Mouse (Mus musculus): Measurements from ENCODE around the gene Trim52. TPM values are rescaled to one million over a fixed set of nuclear protein-coding genes. Genes with fewer than 3 reads are reported as not detected.

Gene Trim52
- polyA plus RNA-seq, 1 experiment from 2014 or later, result not detected

- TF ChIP-seq EP300 (IDR thresholded peaks at IDR 0.05; ENCODE audit: low read depth), result no peak
- no peak for TF ChIP-seq CTCF (IDR thresholded peaks at IDR 0.05; ENCODE audit: low read depth)
- no peak overlapping the region for H3K27ac ChIP-seq (ENCODE audit: low read depth)
- no peak for ATAC-seq
- H3K4me2 ChIP-seq (ENCODE audit: low read depth, low read length), result no peak overlapping the region
- no peaks in the 10 kb centered on the region for H3K4me1 ChIP-seq (ENCODE audit: insufficient read depth)
- DNase-seq, result no peak
- no peaks in the 10 kb centered on the region for H3K36me3 ChIP-seq (replicated peaks; ENCODE audit: insufficient read depth, low read length)
- no peak overlapping the region for H3K4me3 ChIP-seq (ENCODE audit: low read depth, low read length)
- H3K9ac ChIP-seq (replicated peaks), result no peak overlapping the region
- H3K27me3 ChIP-seq (ENCODE audit: insufficient read depth, low read length), result no peaks in the 10 kb centered on the region
- H3K9me3 ChIP-seq (ENCODE audit: low read length), result peaks cover 3% of the 10 kb centered on the region; the same call in 1 of the 2 replicates
- WGBS (ENCODE audit: insufficient replicate concordance), result 93% methylated on average over 22 of the region's 22 CpGs
Observed at GRCm38 (mm10) chr14:106106425-106106824, 427 bp downstream of the Trim52 start.

GRCm38 (mm10) chr14:106119371-106119770 is 13.4 kb downstream of the Trim52 start:
- ATAC-seq (no peak), DNase-seq (no peak)
- no peaks in the 10 kb centered on the region for H3K36me3 ChIP-seq (replicated peaks; ENCODE audit: insufficient read depth, low read length)
- WGBS (ENCODE audit: insufficient replicate concordance), result 64% methylated on average over 2 of the region's 2 CpGs
- no peak overlapping the region for H3K27ac ChIP-seq (ENCODE audit: low read depth)
- no peak overlapping the region for H3K4me2 ChIP-seq (ENCODE audit: low read depth, low read length)
- H3K4me1 ChIP-seq (ENCODE audit: insufficient read depth), result no peaks in the 10 kb centered on the region
- H3K9me3 ChIP-seq (ENCODE audit: low read length), result no peaks in the 10 kb centered on the region
- no peaks in the 10 kb centered on the region for H3K27me3 ChIP-seq (ENCODE audit: insufficient read depth, low read length)
- TF ChIP-seq EP300 (IDR thresholded peaks at IDR 0.05; ENCODE audit: low read depth), result no peak
- H3K4me3 ChIP-seq (ENCODE audit: low read depth, low read length), result no peak overlapping the region
- no peak overlapping the region for H3K9ac ChIP-seq (replicated peaks)

- TF ChIP-seq EP300 (IDR thresholded peaks at IDR 0.05; ENCODE audit: low read depth), result no peak
- TF ChIP-seq CTCF (IDR thresholded peaks at IDR 0.05; ENCODE audit: low read depth), result no peak
- no peaks in the 10 kb centered on the region for H3K4me1 ChIP-seq (ENCODE audit: insufficient read depth)
- no peak for ATAC-seq
Observed at GRCm38 (mm10) chr14:106136272-106136671, 30.3 kb downstream of the Trim52 start.

GRCm38 (mm10) chr14:106151188-106151587 is 45.2 kb downstream of the Trim52 start:
- Histone ChIP-seq H3K9ac (replicated peaks) (no peak overlapping the region), H3K27me3 (ENCODE audit: insufficient read depth, low read length) (no peaks in the 10 kb centered on the region), H3K4me3 (ENCODE audit: low read depth, low read length) (no peak overlapping the region), H3K9me3 (ENCODE audit: low read length) (no peaks in the 10 kb centered on the region), H3K27ac (ENCODE audit: low read depth) (no peak overlapping the region), H3K4me2 (ENCODE audit: low read depth, low read length) (no peak overlapping the region), H3K4me1 (ENCODE audit: insufficient read depth) (no peaks in the 10 kb centered on the region), H3K36me3 (replicated peaks; ENCODE audit: insufficient read depth, low read length) (no peaks in the 10 kb centered on the region)
- no peak for ATAC-seq
- DNase-seq, result no peak
- WGBS (ENCODE audit: insufficient replicate concordance), result 69% methylated on average over 2 of the region's 2 CpGs
- TF ChIP-seq CTCF (IDR thresholded peaks at IDR 0.05; ENCODE audit: low read depth) (no peak), EP300 (IDR thresholded peaks at IDR 0.05; ENCODE audit: low read depth) (no peak)

More at GRCm38 (mm10) chr14:106136272-106136671, 30.3 kb downstream of the Trim52 start:
- Histone ChIP-seq H3K4me3 (ENCODE audit: low read depth, low read length) (no peak overlapping the region), H3K27ac (ENCODE audit: low read depth) (no peak overlapping the region), H3K4me2 (ENCODE audit: low read depth, low read length) (no peak overlapping the region), H3K9me3 (ENCODE audit: low read length) (0 out of 2 replicates have a peak, but pooled peaks cover 6% of the 10 kb centered on the region), H3K36me3 (replicated peaks; ENCODE audit: insufficient read depth, low read length) (no peaks in the 10 kb centered on the region), H3K27me3 (ENCODE audit: insufficient read depth, low read length) (no peaks in the 10 kb centered on the region), H3K9ac (replicated peaks) (no peak overlapping the region)
- no peak for DNase-seq

GRCm38 (mm10) chr14:106154879-106155576 is 49.0 kb downstream of the Trim52 start:
- H3K4me3 ChIP-seq (ENCODE audit: low read depth, low read length), result no peak overlapping the region
- no peaks in the 10 kb centered on the region for H3K27me3 ChIP-seq (ENCODE audit: insufficient read depth, low read length)
- WGBS (ENCODE audit: insufficient replicate concordance), result 58% methylated on average over 7 of the region's 7 CpGs
- H3K36me3 ChIP-seq (replicated peaks; ENCODE audit: insufficient read depth, low read length), result no peaks in the 10 kb centered on the region
- no peak overlapping the region for H3K27ac ChIP-seq (ENCODE audit: low read depth)
- no peaks in the 10 kb centered on the region for H3K9me3 ChIP-seq (ENCODE audit: low read length)
- H3K4me1 ChIP-seq (ENCODE audit: insufficient read depth), result no peaks in the 10 kb centered on the region
- ATAC-seq, result 0 out of 2 replicates have a peak, but pooled peaks have one; percentile 38
- H3K4me2 ChIP-seq (ENCODE audit: low read depth, low read length), result no peak overlapping the region
- no peak for TF ChIP-seq CTCF (IDR thresholded peaks at IDR 0.05; ENCODE audit: low read depth)
- no peak for TF ChIP-seq EP300 (IDR thresholded peaks at IDR 0.05; ENCODE audit: low read depth)
- H3K9ac ChIP-seq (replicated peaks), result no peak overlapping the region
- no peak for DNase-seq

- H3K27ac ChIP-seq (ENCODE audit: low read depth), result no peak overlapping the region
- no peaks in the 10 kb centered on the region for H3K9me3 ChIP-seq (ENCODE audit: low read length)
- DNase-seq, result no peak
- no peaks in the 10 kb centered on the region for H3K4me1 ChIP-seq (ENCODE audit: insufficient read depth)
- H3K36me3 ChIP-seq (replicated peaks; ENCODE audit: insufficient read depth, low read length), result no peaks in the 10 kb centered on the region
- ATAC-seq, result no peak
- 72% methylated on average over 1 of the region's 1 CpGs for WGBS (ENCODE audit: insufficient replicate concordance)
- no peak overlapping the region for H3K4me2 ChIP-seq (ENCODE audit: low read depth, low read length)
- no peak overlapping the region for H3K9ac ChIP-seq (replicated peaks)
- no peak for TF ChIP-seq CTCF (IDR thresholded peaks at IDR 0.05; ENCODE audit: low read depth)
- TF ChIP-seq EP300 (IDR thresholded peaks at IDR 0.05; ENCODE audit: low read depth), result no peak
- H3K4me3 ChIP-seq (ENCODE audit: low read depth, low read length), result no peak overlapping the region
- H3K27me3 ChIP-seq (ENCODE audit: insufficient read depth, low read length), result no peaks in the 10 kb centered on the region
Observed at GRCm38 (mm10) chr14:106156533-106156932, 50.5 kb downstream of the Trim52 start.

Measured in liver, postnatal 0 days (tissue).